Mouse (Mus musculus) ES-E14 (cell line): ENCODE measurements around the gene Crip2. TPM values are rescaled to one million over a fixed set of nuclear protein-coding genes. Genes with fewer than 3 reads are reported as not detected.
A peak's percentile ranks its signal among the peaks of the same experiment; 100 is the strongest.

Experiments used
- DNase-seq: peaks from one replicate; pipeline ENCODE4 v3.0.0-alpha.2; 2013; ENCODE audit warnings: low read depth, low spot score
- H3K27ac ChIP-seq: 2 replicates; pipeline ENCODE4 v1.5.1; 2012; ENCODE audit warnings: low read depth, mild to moderate bottlenecking, low read length, moderate library complexity, mixed read lengths; ENCODE audit not compliant: poor library complexity, insufficient read depth, severe bottlenecking
- H3K36me3 ChIP-seq: 2 replicates; pipeline ENCODE4 v1.6.1; 2012; ENCODE audit warnings: mild to moderate bottlenecking, low read length, moderate library complexity, mixed read lengths; ENCODE audit not compliant: control insufficient read depth, poor library complexity, insufficient read depth, severe bottlenecking
- H3K4me1 ChIP-seq, 2 experiments: fragments of 150-350 bp in 1 of 2; sonication (generic) in 1 of 2; 2 replicates each; pipeline ENCODE4 v1.6.1; 2012; ENCODE audit warnings: low read length in 2 of 2, mild to moderate bottlenecking in 1 of 2, mixed read lengths in 1 of 2; ENCODE audit not compliant: control insufficient read depth in 2 of 2, insufficient read depth in 2 of 2, poor library complexity in 1 of 2
- H3K4me3 ChIP-seq, 2 experiments: fragments of 150-350 bp in 1 of 2; sonication (generic) in 1 of 2; 2 replicates each; pipeline ENCODE4 v1.5.1; 2012; ENCODE audit warnings: low read length in 2 of 2, low read depth in 1 of 2, mild to moderate bottlenecking in 1 of 2, mixed read lengths in 1 of 2; ENCODE audit not compliant: insufficient read depth in 1 of 2, poor library complexity in 1 of 2, severe bottlenecking in 1 of 2
- H3K9ac ChIP-seq: 2 replicates; pipeline ENCODE4 v1.6.1; 2012; ENCODE audit warnings: low read depth, mild to moderate bottlenecking, low read length, mixed read lengths; ENCODE audit not compliant: poor library complexity, insufficient read depth, severe bottlenecking
- H3K9me3 ChIP-seq: fragments of 150-350 bp; sonication (generic); 2 replicates; pipeline ENCODE4 v1.6.1; 2012; ENCODE audit warnings: low read depth, mild to moderate bottlenecking, low read length; ENCODE audit not compliant: control insufficient read depth, insufficient read depth
- CHD2 ChIP-seq: IDR thresholded peaks from 2 replicates; pipeline ENCODE4 v1.6.1; 2014; ENCODE audit warnings: mild to moderate bottlenecking, low read depth, low read length, inconsistent platforms
- HCFC1 ChIP-seq: IDR thresholded peaks from 2 replicates; pipeline ENCODE4 v1.6.1; 2012; ENCODE audit warnings: low read length, inconsistent platforms, borderline replicate concordance; ENCODE audit not compliant: insufficient read depth
- MAFK ChIP-seq: IDR thresholded peaks from 2 replicates; pipeline ENCODE4 v1.6.1; 2014; ENCODE audit warnings: mild to moderate bottlenecking, low read depth, low read length, inconsistent platforms; ENCODE audit not compliant: insufficient read depth
- ZC3H11A ChIP-seq: IDR thresholded peaks from 2 replicates; pipeline ENCODE4 v1.6.1; 2012; ENCODE audit warnings: low read depth, mild to moderate bottlenecking, inconsistent platforms, low read length, borderline replicate concordance
- ZNF384 ChIP-seq: IDR thresholded peaks from 2 replicates; pipeline ENCODE4 v1.6.1; 2012; ENCODE audit warnings: low read depth, low read length, inconsistent platforms
- in situ Hi-C, 2 experiments: fragments of 600-800 bp; cut with MboI; formaldehyde crosslinking; loops; one replicate each; pipeline ENCODE4 v1.15.1; 2025; ENCODE audit warnings: low sequenced_read_pairs in 2 of 2, inconsistent platforms in 1 of 2; ENCODE audit not compliant: unreplicated experiment in 2 of 2
- total RNA-seq: library from RNA; depleted of rRNA; stranded (reverse); fragments of 300-350 nt; gene quantifications from 2 replicates; pipeline ENCODE4 v1.2.3, GENCODE M21; 2012

Crip2 gene
- total RNA-seq, 1 experiment = 62.2 TPM

- H3K36me3 ChIP-seq = no peaks in the 10 kb centered on the region; the same call in 1 of the 2 replicates
- H3K4me3 ChIP-seq = peak overlapping the region; percentile 80 to 88
- peak overlapping the region; percentile 79 for H3K9ac ChIP-seq
- TF ChIP-seq MAFK (no peak), CHD2 (no peak), ZC3H11A (no peak), HCFC1 (no peak), ZNF384 (no peak)
- H3K4me1 ChIP-seq = peaks cover 0 to 23% of the 10 kb centered on the region in 2 experiments; a peak in 2 of 4 replicates
- H3K27ac ChIP-seq = no peak overlapping the region
- DNase-seq = no peak
- in situ Hi-C loops = no loop called here
- H3K9me3 ChIP-seq = no peaks in the 10 kb centered on the region
Observed at GRCm38 (mm10) chr12:113186326-113187010, 46.4 kb downstream of the Crip2 start.

- H3K36me3 ChIP-seq = no peaks in the 10 kb centered on the region; the same call in 1 of the 2 replicates
- in situ Hi-C loops = no loop called here
- H3K27ac ChIP-seq = no peak overlapping the region
- no peak overlapping the region for H3K9ac ChIP-seq
- no peaks in the 10 kb centered on the region for H3K9me3 ChIP-seq
- no peak for DNase-seq
- H3K4me3 ChIP-seq = 0 out of 4 replicates have a peak overlapping the region, but pooled peaks of 1 of the 2 experiments have one; percentile 63
- TF ChIP-seq ZNF384 (no peak), HCFC1 (no peak)
- peaks cover 0 to 23% of the 10 kb centered on the region in 2 experiments; a peak in 2 of 4 replicates for H3K4me1 ChIP-seq
Observed at GRCm38 (mm10) chr12:113187011-113187375, 47.0 kb downstream of the Crip2 start.

DNA sequence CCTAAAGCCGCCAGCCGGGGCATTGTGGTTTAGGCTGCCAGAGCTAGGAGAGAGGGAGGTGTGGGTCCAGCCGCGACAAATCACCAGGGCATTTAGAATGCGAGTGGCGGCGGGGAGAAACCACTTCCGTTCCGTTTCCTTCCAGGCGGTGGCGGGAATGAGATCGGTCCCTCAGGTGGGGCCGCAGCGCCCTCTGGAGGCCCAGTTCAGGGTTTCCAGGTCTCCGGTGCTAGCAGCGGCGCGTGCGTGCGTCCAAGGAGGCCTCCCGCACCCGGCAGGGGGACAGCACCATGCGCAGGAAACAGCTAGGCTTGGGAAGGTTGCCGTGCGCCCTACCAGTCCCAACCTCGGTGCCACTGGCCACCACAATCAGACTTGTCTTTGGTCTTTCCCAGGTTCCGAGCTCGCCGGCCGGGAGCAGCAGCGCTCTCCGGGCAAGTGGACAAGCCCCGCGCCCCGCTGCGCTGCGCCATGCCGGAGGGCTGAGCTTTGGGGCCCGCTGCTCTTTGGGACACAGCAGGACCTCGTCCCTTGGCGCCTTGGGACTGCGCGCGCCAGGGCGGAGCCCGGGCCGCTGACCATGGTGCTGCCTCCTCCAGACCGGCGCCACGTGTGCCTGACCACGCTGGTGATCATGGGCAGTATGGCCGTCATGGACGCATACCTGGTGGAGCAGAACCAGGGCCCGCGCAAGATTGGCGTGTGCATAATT is 47.7 kb downstream of the Crip2 start:
- no peak overlapping the region for H3K27ac ChIP-seq
- 0 out of 2 replicates have a peak, but pooled peaks have one; percentile 24 for TF ChIP-seq HCFC1
- no peak for TF ChIP-seq MAFK
- TF ChIP-seq ZNF384 = no peak
- TF ChIP-seq ZC3H11A = 0 out of 2 replicates have a peak, but pooled peaks have one; percentile 27
- in situ Hi-C loops = no loop called here

GRCm38 (mm10) chr12:113188349-113189055 is 48.5 kb downstream of the Crip2 start:
- H3K36me3 ChIP-seq = no peaks in the 10 kb centered on the region; the same call in 1 of the 2 replicates
- H3K9me3 ChIP-seq = no peaks in the 10 kb centered on the region
- peak overlapping the region; percentile 63 to 64; a peak in 2 of 4 replicates for H3K4me3 ChIP-seq
- peaks cover 0 to 23% of the 10 kb centered on the region in 2 experiments; a peak in 2 of 4 replicates for H3K4me1 ChIP-seq
- in situ Hi-C loops = no loop called here
- DNase-seq = no peak
- H3K9ac ChIP-seq = no peak overlapping the region
- TF ChIP-seq ZC3H11A (no peak), CHD2 (no peak), HCFC1 (no peak), MAFK (no peak), ZNF384 (no peak)
- H3K27ac ChIP-seq = no peak overlapping the region

More for the DNA sequence above, 47.7 kb downstream of the Crip2 start:
- peak; percentile 73 for DNase-seq
- H3K4me3 ChIP-seq = peak overlapping the region; percentile 63 to 64
- peaks cover 0 to 23% of the 10 kb centered on the region in 2 experiments; a peak in 2 of 4 replicates for H3K4me1 ChIP-seq
- peak overlapping the region; percentile 72 for H3K9ac ChIP-seq
- H3K9me3 ChIP-seq = no peaks in the 10 kb centered on the region
- H3K36me3 ChIP-seq = no peaks in the 10 kb centered on the region; the same call in 1 of the 2 replicates
